Mouse (Mus musculus): ENCODE results near the gene Cxcr4. TPM values are rescaled to one million over a fixed set of nuclear protein-coding genes. Genes with fewer than 3 reads are reported as not detected.

Cxcr4 gene
- polyA plus RNA-seq, 1 experiment from 2014 or later = 14.1 TPM

- no peaks in the 10 kb centered on the region for H3K36me3 ChIP-seq (ENCODE audit: control insufficient read depth, insufficient read depth, low read length)
- WGBS = 15% methylated on average over 8 of the region's 8 CpGs
- H3K9ac ChIP-seq (replicated peaks; ENCODE audit: low read depth, low read length) = no peak overlapping the region
- no peak overlapping the region for H3K27ac ChIP-seq (ENCODE audit: low read length)
- H3K27me3 ChIP-seq (ENCODE audit: control insufficient read depth, insufficient read depth, low read length) = no peaks in the 10 kb centered on the region
- H3K9me3 ChIP-seq (ENCODE audit: control insufficient read depth, low read depth, low read length) = no peaks in the 10 kb centered on the region
- ATAC-seq (ENCODE audit: insufficient number of reproducible peaks, insufficient read depth, low FRiP score, low read depth) = peak; percentile 65; the same call in 1 of the 2 replicates
- H3K4me3 ChIP-seq (ENCODE audit: low read depth, low read length) = no peak overlapping the region
- H3K4me1 ChIP-seq (ENCODE audit: control insufficient read depth, insufficient read depth, low read length) = 0 out of 2 replicates have a peak, but pooled peaks cover 4% of the 10 kb centered on the region
- H3K4me2 ChIP-seq (replicated peaks; ENCODE audit: low read depth, low read length) = no peak overlapping the region
Observed at GRCm38 (mm10) chr1:128551743-128552397, 40.2 kb downstream of the Cxcr4 start.

GRCm38 (mm10) chr1:128549442-128549841 is 42.7 kb downstream of the Cxcr4 start:
- ATAC-seq (ENCODE audit: insufficient number of reproducible peaks, insufficient read depth, low FRiP score, low read depth) = no peak
- H3K36me3 ChIP-seq (ENCODE audit: control insufficient read depth, insufficient read depth, low read length) = no peaks in the 10 kb centered on the region
- no peak overlapping the region for H3K9ac ChIP-seq (replicated peaks; ENCODE audit: low read depth, low read length)
- H3K27me3 ChIP-seq (ENCODE audit: control insufficient read depth, insufficient read depth, low read length) = no peaks in the 10 kb centered on the region
- 0 out of 2 replicates have a peak, but pooled peaks cover 4% of the 10 kb centered on the region for H3K4me1 ChIP-seq (ENCODE audit: control insufficient read depth, insufficient read depth, low read length)
- no peak overlapping the region for H3K4me3 ChIP-seq (ENCODE audit: low read depth, low read length)
- no peak overlapping the region for H3K4me2 ChIP-seq (replicated peaks; ENCODE audit: low read depth, low read length)
- no peaks in the 10 kb centered on the region for H3K9me3 ChIP-seq (ENCODE audit: control insufficient read depth, low read depth, low read length)
- WGBS = 61% methylated on average over 5 of the region's 5 CpGs
- H3K27ac ChIP-seq (ENCODE audit: low read length) = no peak overlapping the region

GRCm38 (mm10) chr1:128549007-128549406 is 43.1 kb downstream of the Cxcr4 start:
- no peak for ATAC-seq (ENCODE audit: insufficient number of reproducible peaks, insufficient read depth, low FRiP score, low read depth)
- no peak overlapping the region for H3K4me2 ChIP-seq (replicated peaks; ENCODE audit: low read depth, low read length)
- no peak overlapping the region for H3K27ac ChIP-seq (ENCODE audit: low read length)
- H3K9ac ChIP-seq (replicated peaks; ENCODE audit: low read depth, low read length) = no peak overlapping the region
- H3K4me1 ChIP-seq (ENCODE audit: control insufficient read depth, insufficient read depth, low read length) = 0 out of 2 replicates have a peak, but pooled peaks cover 4% of the 10 kb centered on the region
- no peaks in the 10 kb centered on the region for H3K27me3 ChIP-seq (ENCODE audit: control insufficient read depth, insufficient read depth, low read length)
- no peak overlapping the region for H3K4me3 ChIP-seq (ENCODE audit: low read depth, low read length)
- H3K9me3 ChIP-seq (ENCODE audit: control insufficient read depth, low read depth, low read length) = no peaks in the 10 kb centered on the region
- 51% methylated on average over 3 of the region's 3 CpGs for WGBS
- H3K36me3 ChIP-seq (ENCODE audit: control insufficient read depth, insufficient read depth, low read length) = no peaks in the 10 kb centered on the region

- Histone ChIP-seq H3K36me3 (ENCODE audit: control insufficient read depth, insufficient read depth, low read length) (no peaks in the 10 kb centered on the region), H3K9me3 (ENCODE audit: control insufficient read depth, low read depth, low read length) (no peaks in the 10 kb centered on the region), H3K4me1 (ENCODE audit: control insufficient read depth, insufficient read depth, low read length) (0 out of 2 replicates have a peak, but pooled peaks cover 4% of the 10 kb centered on the region), H3K4me3 (ENCODE audit: low read depth, low read length) (no peak overlapping the region), H3K4me2 (replicated peaks; ENCODE audit: low read depth, low read length) (no peak overlapping the region), H3K27me3 (ENCODE audit: control insufficient read depth, insufficient read depth, low read length) (no peaks in the 10 kb centered on the region), H3K27ac (ENCODE audit: low read length) (no peak overlapping the region), H3K9ac (replicated peaks; ENCODE audit: low read depth, low read length) (no peak overlapping the region)
- WGBS = 73% methylated on average over 5 of the region's 5 CpGs
- ATAC-seq (ENCODE audit: insufficient number of reproducible peaks, insufficient read depth, low FRiP score, low read depth) = no peak
Observed at GRCm38 (mm10) chr1:128548220-128548998, 43.7 kb downstream of the Cxcr4 start.

GRCm38 (mm10) chr1:128545672-128546071 is 46.4 kb downstream of the Cxcr4 start:
- H3K4me3 ChIP-seq (ENCODE audit: low read depth, low read length) = no peak overlapping the region
- no peak overlapping the region for H3K27ac ChIP-seq (ENCODE audit: low read length)
- ATAC-seq (ENCODE audit: insufficient number of reproducible peaks, insufficient read depth, low FRiP score, low read depth) = no peak
- no peaks in the 10 kb centered on the region for H3K4me1 ChIP-seq (ENCODE audit: control insufficient read depth, insufficient read depth, low read length)
- H3K27me3 ChIP-seq (ENCODE audit: control insufficient read depth, insufficient read depth, low read length) = no peaks in the 10 kb centered on the region
- H3K9me3 ChIP-seq (ENCODE audit: control insufficient read depth, low read depth, low read length) = no peaks in the 10 kb centered on the region
- 80% methylated on average over 6 of the region's 6 CpGs for WGBS
- no peaks in the 10 kb centered on the region for H3K36me3 ChIP-seq (ENCODE audit: control insufficient read depth, insufficient read depth, low read length)
- H3K4me2 ChIP-seq (replicated peaks; ENCODE audit: low read depth, low read length) = no peak overlapping the region
- no peak overlapping the region for H3K9ac ChIP-seq (replicated peaks; ENCODE audit: low read depth, low read length)

GRCm38 (mm10) chr1:128543137-128543536 is 49.0 kb downstream of the Cxcr4 start:
- no peaks in the 10 kb centered on the region for H3K27me3 ChIP-seq (ENCODE audit: control insufficient read depth, insufficient read depth, low read length)

GRCm38 (mm10) chr1:128542555-128542954 is 49.5 kb downstream of the Cxcr4 start:
- Histone ChIP-seq H3K4me3 (ENCODE audit: low read depth, low read length) (no peak overlapping the region), H3K4me2 (replicated peaks; ENCODE audit: low read depth, low read length) (no peak overlapping the region), H3K36me3 (ENCODE audit: control insufficient read depth, insufficient read depth, low read length) (no peaks in the 10 kb centered on the region), H3K4me1 (ENCODE audit: control insufficient read depth, insufficient read depth, low read length) (no peaks in the 10 kb centered on the region), H3K9ac (replicated peaks; ENCODE audit: low read depth, low read length) (no peak overlapping the region), H3K9me3 (ENCODE audit: control insufficient read depth, low read depth, low read length) (no peaks in the 10 kb centered on the region), H3K27me3 (ENCODE audit: control insufficient read depth, insufficient read depth, low read length) (no peaks in the 10 kb centered on the region), H3K27ac (ENCODE audit: low read length) (no peak overlapping the region)
- ATAC-seq (ENCODE audit: insufficient number of reproducible peaks, insufficient read depth, low FRiP score, low read depth) = no peak
- 58% methylated on average over 3 of the region's 3 CpGs for WGBS

More at GRCm38 (mm10) chr1:128543137-128543536, 49.0 kb downstream of the Cxcr4 start:
- Histone ChIP-seq H3K36me3 (ENCODE audit: control insufficient read depth, insufficient read depth, low read length) (no peaks in the 10 kb centered on the region), H3K4me1 (ENCODE audit: control insufficient read depth, insufficient read depth, low read length) (no peaks in the 10 kb centered on the region), H3K27ac (ENCODE audit: low read length) (no peak overlapping the region), H3K9ac (replicated peaks; ENCODE audit: low read depth, low read length) (no peak overlapping the region), H3K4me2 (replicated peaks; ENCODE audit: low read depth, low read length) (no peak overlapping the region), H3K4me3 (ENCODE audit: low read depth, low read length) (no peak overlapping the region), H3K9me3 (ENCODE audit: control insufficient read depth, low read depth, low read length) (no peaks in the 10 kb centered on the region)
- WGBS = 89% methylated on average over 2 of the region's 2 CpGs
- no peak for ATAC-seq (ENCODE audit: insufficient number of reproducible peaks, insufficient read depth, low FRiP score, low read depth)

- Histone ChIP-seq H3K9ac (replicated peaks; ENCODE audit: low read depth, low read length) (no peak overlapping the region), H3K27me3 (ENCODE audit: control insufficient read depth, insufficient read depth, low read length) (no peaks in the 10 kb centered on the region), H3K9me3 (ENCODE audit: control insufficient read depth, low read depth, low read length) (no peaks in the 10 kb centered on the region), H3K27ac (ENCODE audit: low read length) (no peak overlapping the region), H3K36me3 (ENCODE audit: control insufficient read depth, insufficient read depth, low read length) (no peaks in the 10 kb centered on the region), H3K4me1 (ENCODE audit: control insufficient read depth, insufficient read depth, low read length) (0 out of 2 replicates have a peak, but pooled peaks cover 3% of the 10 kb centered on the region), H3K4me3 (ENCODE audit: low read depth, low read length) (no peak overlapping the region), H3K4me2 (replicated peaks; ENCODE audit: low read depth, low read length) (no peak overlapping the region)
- no peak for ATAC-seq (ENCODE audit: insufficient number of reproducible peaks, insufficient read depth, low FRiP score, low read depth)
- 70% methylated on average over 2 of the region's 2 CpGs for whole genome bisulfite sequencing
Observed at GRCm38 (mm10) chr1:128540213-128540612, 51.9 kb downstream of the Cxcr4 start.
